Mouse (Mus musculus) retina, embryonic 14.5 days (tissue): Measurements from ENCODE around the gene Scel.
"Not testable (repeated sequence)": the region's sequence is repeated elsewhere in the genome, so short reads cannot be mapped to it uniquely, and the experiment has no call there.

ENCODE experiments used
- DNase-seq: peaks from one replicate; pipeline ENCODE4 v3.0.0-alpha.2; 2015; ENCODE audit warnings: low spot score

The Scel gene

GRCm38 (mm10) chr14:103512802-103513472 lies at the start of gene Scel:
Scel (plus strand) TSS chr14:103513342.
- peak; percentile 11 for DNase-seq

- DNase-seq = no peak
These were observed 44.3 kb upstream of the Scel start for GRCm38 (mm10) chr14:103468691-103469463.

GRCm38 (mm10) chr14:103469464-103470015 lies 43.6 kb upstream of the Scel start:
- peak; percentile 93 for DNase-seq

GRCm38 (mm10) chr14:103471074-103471778 lies 41.9 kb upstream of the Scel start:
- no peak for DNase-seq

GRCm38 (mm10) chr14:103471806-103472553 lies 41.2 kb upstream of the Scel start:
- DNase-seq = no peak

GRCm38 (mm10) chr14:103472554-103472905 lies 40.6 kb upstream of the Scel start:
- no peak for DNase-seq

- no peak for DNase-seq
These were observed 37.8 kb upstream of the Scel start for GRCm38 (mm10) chr14:103475312-103475711.

GRCm38 (mm10) chr14:103476232-103476631 lies 36.9 kb upstream of the Scel start:
- DNase-seq = not testable (repeated sequence)

GRCm38 (mm10) chr14:103477281-103477680 lies 35.9 kb upstream of the Scel start:
- no peak for DNase-seq

- no peak for DNase-seq
These were observed 35.2 kb upstream of the Scel start for GRCm38 (mm10) chr14:103477959-103478358.

- DNase-seq = no peak
These were observed 33.7 kb upstream of the Scel start for GRCm38 (mm10) chr14:103479446-103479845.

- no peak for DNase-seq
These were observed 31.6 kb upstream of the Scel start for GRCm38 (mm10) chr14:103481514-103481913.

GRCm38 (mm10) chr14:103485671-103486070 lies 27.5 kb upstream of the Scel start:
- no peak for DNase-seq

GRCm38 (mm10) chr14:103486974-103487373 lies 26.2 kb upstream of the Scel start:
- no peak for DNase-seq

- DNase-seq = peak; percentile 36
These were observed 24.5 kb upstream of the Scel start for GRCm38 (mm10) chr14:103488659-103489058.

- DNase-seq = no peak
These were observed 14.9 kb upstream of the Scel start for GRCm38 (mm10) chr14:103498199-103498598.

GRCm38 (mm10) chr14:103498613-103499012 lies 14.5 kb upstream of the Scel start:
- no peak for DNase-seq

- DNase-seq = no peak
These were observed 14.1 kb upstream of the Scel start for GRCm38 (mm10) chr14:103499060-103499459.

GRCm38 (mm10) chr14:103500309-103500708 lies 12.8 kb upstream of the Scel start:
- no peak for DNase-seq

GRCm38 (mm10) chr14:103500941-103501340 lies 12.2 kb upstream of the Scel start:
- DNase-seq = no peak

GRCm38 (mm10) chr14:103504514-103504913 lies 8.6 kb upstream of the Scel start:
- no peak for DNase-seq

GRCm38 (mm10) chr14:103509544-103509943 lies 3.6 kb upstream of the Scel start:
- DNase-seq = no peak
